Mouse (Mus musculus): ENCODE results near the gene Sdk1. TPM values are rescaled to one million over a fixed set of nuclear protein-coding genes. Genes with fewer than 3 reads are reported as not detected.

The Sdk1 gene
- polyA plus RNA-seq, 1 experiment from 2014 or later = 0.21 TPM

DNA sequence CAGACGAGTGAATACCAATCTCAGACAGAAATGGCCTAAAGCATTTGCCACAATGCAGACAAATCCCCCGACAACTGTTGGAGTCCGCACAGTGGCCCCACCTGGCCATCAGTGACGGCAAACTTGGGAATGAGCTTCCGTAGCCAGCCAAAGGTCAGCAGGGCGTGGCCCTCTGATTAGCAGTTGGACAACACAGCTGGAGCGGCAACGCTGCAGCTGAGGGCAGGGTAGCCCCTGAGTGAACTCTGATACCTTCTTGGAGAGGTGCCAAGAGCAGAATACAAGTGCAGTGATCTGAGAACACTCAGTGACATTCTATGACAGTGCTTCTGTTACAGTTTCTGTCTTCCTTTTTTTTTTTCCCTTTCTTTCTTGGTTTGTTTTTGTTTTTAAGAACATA lies 610.9 kb downstream of the Sdk1 start:
- Histone ChIP-seq H3K9me3 (replicated peaks) (no peaks in the 10 kb centered on the region), H3K9ac (no peak overlapping the region), H3K27me3 (no peaks in the 10 kb centered on the region), H3K36me3 (replicated peaks) (no peaks in the 10 kb centered on the region), H3K4me1 (replicated peaks) (peaks cover 8% of the 10 kb centered on the region; the same call in 1 of the 2 replicates), H3K4me2 (no peak overlapping the region), H3K27ac (replicated peaks) (no peak overlapping the region), H3K4me3 (replicated peaks) (no peak overlapping the region)
- ATAC-seq (ENCODE audit: insufficient read depth) = peak; percentile 80
- 50% methylated on average over 8 of the region's 8 CpGs for WGBS (ENCODE audit: insufficient replicate concordance)

DNA sequence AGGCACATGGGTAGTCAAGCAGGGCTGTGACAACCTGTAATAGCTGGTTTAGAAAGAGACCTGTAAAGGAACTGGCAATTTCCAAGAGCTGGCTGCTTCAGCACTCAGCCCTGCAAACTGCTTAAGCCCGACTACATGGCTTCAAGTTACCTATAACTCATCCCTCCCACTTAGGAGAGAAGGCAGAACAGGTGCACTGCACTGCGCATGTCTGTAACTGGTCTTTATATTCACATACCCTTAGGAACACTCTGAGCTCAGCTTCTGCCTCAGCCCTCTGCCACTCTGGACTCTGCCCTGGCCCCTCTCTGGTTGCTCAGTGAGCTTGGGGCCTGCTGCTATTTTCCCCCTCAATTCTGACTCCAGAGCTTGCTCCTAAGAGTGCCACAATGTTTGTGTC lies 615.2 kb downstream of the Sdk1 start:
- no peak overlapping the region for H3K27ac ChIP-seq (replicated peaks)
- no peaks in the 10 kb centered on the region for H3K9me3 ChIP-seq (replicated peaks)
- 61% methylated on average over 2 of the region's 2 CpGs for WGBS (ENCODE audit: insufficient replicate concordance)
- H3K4me2 ChIP-seq = no peak overlapping the region
- no peak overlapping the region for H3K4me3 ChIP-seq (replicated peaks)
- H3K9ac ChIP-seq = no peak overlapping the region
- H3K27me3 ChIP-seq = no peaks in the 10 kb centered on the region
- ATAC-seq (ENCODE audit: insufficient read depth) = no peak
- peaks cover 11% of the 10 kb centered on the region; the same call in 1 of the 2 replicates for H3K4me1 ChIP-seq (replicated peaks)
- no peaks in the 10 kb centered on the region for H3K36me3 ChIP-seq (replicated peaks)

DNA sequence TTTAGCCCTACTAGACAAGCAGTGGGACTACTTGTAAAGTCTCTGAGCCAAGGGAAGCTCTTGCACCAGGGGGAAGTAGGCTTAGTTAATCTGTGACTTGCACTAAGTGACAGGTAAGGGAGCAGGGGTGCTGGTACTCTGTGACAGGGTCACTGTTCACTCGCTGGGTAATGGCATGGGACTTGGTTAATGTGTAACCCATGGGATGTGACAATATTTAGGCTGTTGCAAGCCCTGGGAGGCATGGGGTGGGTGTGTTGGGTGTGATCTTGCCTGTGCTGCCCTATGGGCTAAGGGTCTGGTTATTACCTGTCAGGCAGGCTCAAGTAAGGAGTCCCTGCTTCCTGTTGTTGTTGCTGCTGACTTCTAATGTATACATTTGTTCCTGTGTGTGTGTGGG lies 616.5 kb downstream of the Sdk1 start:
- Histone ChIP-seq H3K27me3 (no peaks in the 10 kb centered on the region), H3K9ac (no peak overlapping the region), H3K4me3 (replicated peaks) (no peak overlapping the region), H3K27ac (replicated peaks) (peak overlapping the region; percentile 33; the same call in 1 of the 2 replicates), H3K4me1 (replicated peaks) (peaks cover 8% of the 10 kb centered on the region; the same call in 1 of the 2 replicates), H3K4me2 (no peak overlapping the region), H3K36me3 (replicated peaks) (no peaks in the 10 kb centered on the region), H3K9me3 (replicated peaks) (no peaks in the 10 kb centered on the region)
- 48% methylated on average over 1 of the region's 1 CpGs for WGBS (ENCODE audit: insufficient replicate concordance)
- peak; percentile 88 for ATAC-seq (ENCODE audit: insufficient read depth)

DNA sequence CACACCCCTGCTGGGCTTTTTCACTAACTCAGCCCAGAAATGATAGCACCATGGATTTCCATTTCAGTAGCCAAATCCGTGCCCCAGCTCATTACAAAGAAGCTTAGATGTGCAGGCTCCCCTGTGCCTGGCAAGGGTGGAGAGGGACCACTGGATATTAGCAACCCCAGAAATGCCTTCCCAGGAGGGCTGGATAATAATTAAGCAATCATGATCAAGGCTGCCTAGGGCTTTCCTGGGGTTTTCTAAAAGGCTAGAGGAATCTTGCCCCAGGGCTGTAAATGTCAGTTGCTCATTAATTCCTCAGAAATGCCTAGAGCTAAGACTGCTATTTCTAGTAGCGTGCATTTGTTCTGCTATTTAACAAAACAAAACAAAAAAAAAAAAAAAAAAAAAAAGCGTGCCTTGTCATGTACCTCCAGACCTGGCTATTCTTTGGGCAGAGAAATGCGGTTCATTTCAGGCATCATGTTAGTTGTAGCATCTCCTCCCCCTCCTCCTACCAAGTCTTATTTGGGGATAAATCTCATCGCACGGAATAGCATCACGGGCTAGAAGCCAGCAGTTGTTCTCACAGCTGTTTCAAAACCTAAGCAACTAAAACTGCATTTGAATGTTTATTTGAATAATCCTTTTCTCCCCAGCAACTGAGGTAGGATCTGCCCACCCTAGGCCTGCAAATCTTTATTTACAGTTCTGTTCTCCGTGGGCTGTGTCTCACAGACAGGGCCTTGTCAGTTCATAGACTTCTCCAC lies 617.3 kb downstream of the Sdk1 start:
- Histone ChIP-seq H3K27me3 (no peaks in the 10 kb centered on the region), H3K4me3 (replicated peaks) (no peak overlapping the region), H3K4me2 (no peak overlapping the region), H3K36me3 (replicated peaks) (no peaks in the 10 kb centered on the region), H3K27ac (replicated peaks) (peak overlapping the region; percentile 30; the same call in 1 of the 2 replicates), H3K9me3 (replicated peaks) (no peaks in the 10 kb centered on the region), H3K4me1 (replicated peaks) (peaks cover 8% of the 10 kb centered on the region; the same call in 1 of the 2 replicates), H3K9ac (no peak overlapping the region)
- ATAC-seq (ENCODE audit: insufficient read depth) = no peak
- 37% methylated on average over 8 of the region's 8 CpGs for WGBS (ENCODE audit: insufficient replicate concordance)

DNA sequence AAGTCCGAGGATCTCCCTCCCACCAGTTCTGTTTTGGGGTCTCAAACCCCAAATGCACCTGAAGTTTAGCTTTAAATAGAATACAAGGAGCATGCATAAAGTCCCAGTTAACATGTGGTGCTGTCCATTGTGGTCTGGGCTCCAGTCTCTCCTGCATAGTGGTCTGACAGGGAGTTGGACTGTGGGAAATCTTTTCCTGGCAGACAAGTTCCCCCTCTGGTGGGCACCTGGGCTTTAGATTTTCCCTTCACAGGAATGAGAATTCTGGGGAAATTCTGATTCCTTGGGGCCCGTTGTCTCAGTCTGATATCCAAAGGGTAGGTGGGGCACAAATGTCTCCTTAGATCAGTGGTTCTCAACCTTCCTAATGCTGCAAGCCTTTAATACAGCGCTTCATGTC lies 624.8 kb downstream of the Sdk1 start:
- Histone ChIP-seq H3K9ac (no peak overlapping the region), H3K9me3 (replicated peaks) (no peaks in the 10 kb centered on the region), H3K27ac (replicated peaks) (no peak overlapping the region), H3K4me3 (replicated peaks) (no peak overlapping the region), H3K4me1 (replicated peaks) (no peaks in the 10 kb centered on the region), H3K27me3 (no peaks in the 10 kb centered on the region), H3K4me2 (no peak overlapping the region), H3K36me3 (replicated peaks) (no peaks in the 10 kb centered on the region)
- WGBS (ENCODE audit: insufficient replicate concordance) = 54% methylated on average over 3 of the region's 3 CpGs
- no peak for ATAC-seq (ENCODE audit: insufficient read depth)

DNA sequence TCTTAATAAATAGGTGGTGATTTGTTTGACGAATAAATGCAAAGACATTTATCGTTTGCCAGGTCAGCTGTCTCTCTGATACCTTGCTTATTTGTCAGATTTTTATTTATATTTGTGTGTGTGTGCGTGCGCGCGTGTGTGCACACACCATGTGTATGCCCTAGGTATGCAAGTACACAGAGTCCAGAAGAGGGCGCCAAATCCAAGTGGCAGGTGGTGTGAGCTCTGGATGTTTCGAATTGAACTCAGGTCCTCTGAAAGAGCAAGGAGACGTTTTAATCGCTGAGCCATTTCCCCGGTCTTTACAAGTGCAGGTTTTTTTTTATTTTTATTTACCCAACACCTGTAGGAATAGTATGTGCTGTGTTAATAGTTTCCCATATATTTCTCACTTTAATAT lies 632.5 kb downstream of the Sdk1 start:
- Histone ChIP-seq H3K4me2 (no peak overlapping the region), H3K27ac (replicated peaks) (no peak overlapping the region)
- WGBS (ENCODE audit: insufficient replicate concordance) = 77% methylated on average over 11 of the region's 11 CpGs

DNA sequence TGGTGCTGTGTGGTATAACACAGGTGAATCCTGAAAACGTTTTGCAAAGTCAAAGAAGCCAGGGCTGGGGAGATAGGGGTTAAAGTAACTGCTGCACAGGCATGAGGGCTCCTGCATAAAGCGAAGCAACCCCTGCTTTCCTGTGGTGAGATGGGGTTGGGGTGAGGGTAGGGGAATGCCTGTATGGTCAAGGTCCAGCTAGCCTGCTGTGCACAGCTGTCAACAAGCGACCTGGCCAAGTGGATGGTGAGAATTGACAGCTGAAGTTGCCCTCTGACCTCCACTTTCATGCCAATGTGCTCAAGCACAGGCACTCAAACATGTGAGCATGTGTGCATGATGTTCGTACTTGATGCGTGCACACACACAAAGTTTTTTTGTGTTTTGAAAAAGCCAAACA lies 639.4 kb downstream of the Sdk1 start:
- Histone ChIP-seq H3K36me3 (replicated peaks) (no peaks in the 10 kb centered on the region), H3K9me3 (replicated peaks) (no peaks in the 10 kb centered on the region), H3K4me1 (replicated peaks) (no peaks in the 10 kb centered on the region; the same call in 1 of the 2 replicates), H3K4me2 (no peak overlapping the region), H3K27me3 (no peaks in the 10 kb centered on the region), H3K9ac (no peak overlapping the region), H3K4me3 (replicated peaks) (no peak overlapping the region), H3K27ac (replicated peaks) (no peak overlapping the region)
- WGBS (ENCODE audit: insufficient replicate concordance) = 46% methylated on average over 5 of the region's 5 CpGs
- peak; percentile 31; the same call in 1 of the 2 replicates for ATAC-seq (ENCODE audit: insufficient read depth)

More for the DNA sequence above, 632.5 kb downstream of the Sdk1 start:
- Histone ChIP-seq H3K27me3 (no peaks in the 10 kb centered on the region), H3K36me3 (replicated peaks) (no peaks in the 10 kb centered on the region), H3K9ac (no peak overlapping the region), H3K4me1 (replicated peaks) (no peaks in the 10 kb centered on the region), H3K4me3 (replicated peaks) (no peak overlapping the region), H3K9me3 (replicated peaks) (no peaks in the 10 kb centered on the region)
- ATAC-seq (ENCODE audit: insufficient read depth) = no peak

DNA sequence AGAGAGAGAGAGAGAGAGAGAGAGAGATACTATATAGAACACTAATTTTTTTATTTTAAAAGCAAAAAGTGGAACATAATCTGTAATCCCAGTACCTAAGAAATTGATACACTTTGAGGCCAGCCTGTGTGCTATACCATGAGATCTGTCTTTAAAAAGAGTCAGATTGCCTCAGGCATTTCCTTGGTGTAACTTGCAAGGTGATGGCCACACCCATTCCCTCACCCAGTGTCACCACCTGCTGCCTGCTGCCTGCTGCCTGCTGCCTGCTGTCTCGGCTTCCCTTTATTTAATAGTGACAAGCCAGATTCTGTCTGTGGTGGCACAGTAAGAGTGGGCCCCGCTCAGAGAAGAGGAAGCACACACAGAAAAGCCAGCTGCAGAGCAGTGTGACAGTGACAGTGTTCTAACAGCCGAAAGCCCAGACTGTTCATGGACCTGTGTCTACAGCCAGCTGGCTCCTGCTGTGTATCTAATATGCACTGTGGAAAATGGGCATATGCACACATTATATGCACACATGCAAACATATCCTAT lies 642.9 kb downstream of the Sdk1 start:
- WGBS (ENCODE audit: insufficient replicate concordance) = 21% methylated on average over 3 of the region's 3 CpGs
- H3K27ac ChIP-seq (replicated peaks) = no peak overlapping the region
- no peaks in the 10 kb centered on the region; the same call in 1 of the 2 replicates for H3K4me1 ChIP-seq (replicated peaks)
- H3K9me3 ChIP-seq (replicated peaks) = no peaks in the 10 kb centered on the region
- H3K36me3 ChIP-seq (replicated peaks) = no peaks in the 10 kb centered on the region
- no peak overlapping the region for H3K4me3 ChIP-seq (replicated peaks)
- no peaks in the 10 kb centered on the region for H3K27me3 ChIP-seq
- ATAC-seq (ENCODE audit: insufficient read depth) = no peak
- H3K9ac ChIP-seq = no peak overlapping the region
- no peak overlapping the region for H3K4me2 ChIP-seq

DNA sequence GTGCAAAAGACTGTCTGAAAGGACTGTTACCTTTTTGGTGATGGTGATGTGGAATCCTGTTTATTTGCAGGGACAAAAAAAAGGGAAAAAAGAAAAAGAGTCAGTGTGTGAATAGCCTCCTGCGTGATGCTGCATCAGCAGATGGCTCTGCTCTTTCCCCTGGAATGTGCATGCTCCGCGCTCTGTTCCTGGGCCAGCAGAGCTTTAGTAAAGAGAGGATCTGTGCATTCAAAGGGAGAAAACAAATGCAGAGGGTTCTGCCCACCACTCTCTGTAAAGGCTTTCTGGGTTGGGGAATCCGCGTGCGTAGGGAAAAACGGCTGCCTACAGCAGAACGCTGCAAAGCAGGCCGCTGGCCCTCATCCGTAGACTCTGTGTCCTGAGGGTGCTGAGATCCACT lies 644.7 kb downstream of the Sdk1 start:
- Histone ChIP-seq H3K4me2 (no peak overlapping the region), H3K36me3 (replicated peaks) (no peaks in the 10 kb centered on the region), H3K4me1 (replicated peaks) (no peaks in the 10 kb centered on the region), H3K4me3 (replicated peaks) (no peak overlapping the region), H3K27me3 (no peaks in the 10 kb centered on the region), H3K9me3 (replicated peaks) (no peaks in the 10 kb centered on the region), H3K9ac (no peak overlapping the region), H3K27ac (replicated peaks) (no peak overlapping the region)
- no peak for ATAC-seq (ENCODE audit: insufficient read depth)
- 78% methylated on average over 10 of the region's 10 CpGs for WGBS (ENCODE audit: insufficient replicate concordance)

DNA sequence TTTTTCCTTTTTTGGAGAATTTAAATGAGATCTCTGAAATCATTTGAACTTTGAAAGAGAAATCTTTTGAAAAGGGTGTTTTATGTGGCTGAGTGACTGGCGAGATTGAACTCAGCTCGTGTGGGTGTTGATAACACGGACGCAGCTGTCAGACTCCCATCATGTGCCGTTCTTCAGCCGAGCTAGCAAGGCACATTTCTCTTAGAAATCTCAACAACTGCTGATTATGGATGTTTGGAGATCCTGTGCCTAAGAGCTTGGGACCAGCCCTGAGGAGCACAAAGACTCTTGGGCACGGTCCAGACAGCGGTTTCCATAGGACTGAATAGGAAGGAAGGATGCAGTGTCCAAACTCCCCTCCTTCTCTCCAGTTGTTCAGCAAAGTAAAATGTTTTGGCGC lies 648.5 kb downstream of the Sdk1 start:
- 70% methylated on average over 9 of the region's 9 CpGs for WGBS (ENCODE audit: insufficient replicate concordance)
- Histone ChIP-seq H3K4me2 (no peak overlapping the region), H3K36me3 (replicated peaks) (no peaks in the 10 kb centered on the region), H3K9me3 (replicated peaks) (no peaks in the 10 kb centered on the region), H3K9ac (no peak overlapping the region), H3K27ac (replicated peaks) (no peak overlapping the region), H3K4me3 (replicated peaks) (no peak overlapping the region), H3K4me1 (replicated peaks) (no peaks in the 10 kb centered on the region), H3K27me3 (no peaks in the 10 kb centered on the region)
- no peak for ATAC-seq (ENCODE audit: insufficient read depth)

DNA sequence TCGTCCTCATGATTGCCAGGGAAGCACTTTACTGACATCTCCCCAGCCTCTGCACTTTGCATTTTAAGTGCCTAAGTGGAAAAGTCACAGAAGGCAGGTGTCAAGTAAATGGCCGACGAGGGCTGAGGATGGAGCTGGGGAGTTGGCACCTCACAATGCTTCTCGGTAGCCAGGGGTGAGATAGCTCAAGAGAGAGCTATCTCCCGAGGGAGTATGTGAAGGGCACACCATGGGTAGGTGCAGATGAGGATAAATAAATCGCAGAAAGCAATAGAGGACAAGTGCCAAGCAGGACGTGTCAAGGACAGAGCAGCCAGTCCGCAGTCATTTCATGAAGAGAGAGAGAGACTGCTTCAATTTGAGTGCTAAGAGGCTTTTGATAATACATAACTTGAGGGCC lies 655.1 kb downstream of the Sdk1 start:
- 63% methylated on average over 8 of the region's 8 CpGs for WGBS (ENCODE audit: insufficient replicate concordance)
- no peaks in the 10 kb centered on the region for H3K36me3 ChIP-seq (replicated peaks)
- ATAC-seq (ENCODE audit: insufficient read depth) = no peak

More for the DNA sequence above, 655.1 kb downstream of the Sdk1 start:
- no peak overlapping the region for H3K27ac ChIP-seq (replicated peaks)
- no peak overlapping the region for H3K9ac ChIP-seq
- no peaks in the 10 kb centered on the region for H3K9me3 ChIP-seq (replicated peaks)
- H3K27me3 ChIP-seq = no peaks in the 10 kb centered on the region
- no peak overlapping the region for H3K4me3 ChIP-seq (replicated peaks)
- no peak overlapping the region for H3K4me2 ChIP-seq
- H3K4me1 ChIP-seq (replicated peaks) = no peaks in the 10 kb centered on the region

Data from liver, embryonic 15.5 days (tissue).